Mouse (Mus musculus) kidney, postnatal 0 days (tissue): ENCODE results near the gene Lmna. TPM values are rescaled to one million over a fixed set of nuclear protein-coding genes. Genes with fewer than 3 reads are reported as not detected.

Experiments
- ATAC-seq: fragments of 200-750 bp; cut with Nextera tagmentation; replicated peaks from 2 replicates; pipeline ENCODE4 v1.8.0; 2017; ENCODE audit warnings: low read depth, moderate number of reproducible peaks, moderate TSS enrichment, moderate library complexity; ENCODE audit not compliant: low FRiP score
- DNase-seq: peaks from one replicate; pipeline ENCODE4 v3.0.0-alpha.2; 2016; ENCODE audit warnings: low spot score
- H3K27ac ChIP-seq: fragments of 300-500 bp; sonication (generic); 2 replicates; pipeline ENCODE4 v1.5.1; 2014; ENCODE audit warnings: mild to moderate bottlenecking
- H3K27me3 ChIP-seq: fragments of 300-500 bp; sonication (generic); 2 replicates; pipeline ENCODE4 v1.6.1; 2014; ENCODE audit warnings: low read length, mixed read lengths; ENCODE audit not compliant: insufficient read depth
- H3K36me3 ChIP-seq: fragments of 300-500 bp; sonication (generic); 2 replicates; pipeline ENCODE4 v1.6.1; 2014; ENCODE audit warnings: low read length, mixed read lengths; ENCODE audit not compliant: insufficient read depth
- H3K4me1 ChIP-seq: fragments of 300-500 bp; sonication (generic); replicated peaks from 2 replicates; pipeline ENCODE4 v1.6.1; 2014; ENCODE audit warnings: antibody characterized with exemption, low read length, mixed read lengths; ENCODE audit not compliant: insufficient read depth
- H3K4me2 ChIP-seq: fragments of 300-500 bp; sonication (generic); 2 replicates; pipeline ENCODE4 v1.6.1; 2014; ENCODE audit warnings: mild to moderate bottlenecking, low read length, moderate library complexity, mixed read lengths
- H3K4me3 ChIP-seq: fragments of 300-500 bp; sonication (generic); replicated peaks from 2 replicates; pipeline ENCODE4 v1.5.1; 2014; ENCODE audit warnings: low read depth, low read length
- H3K9ac ChIP-seq: fragments of 300-500 bp; sonication (generic); 2 replicates; pipeline ENCODE4 v1.6.1; 2014; ENCODE audit warnings: low read depth, low read length
- H3K9me3 ChIP-seq: fragments of 300-500 bp; sonication (generic); replicated peaks from 2 replicates; pipeline ENCODE4 v1.6.1; 2016; ENCODE audit warnings: low read length, inconsistent platforms, mixed read lengths
- CTCF ChIP-seq: IDR thresholded peaks from 2 replicates; pipeline ENCODE4 v1.5.1; 2016; ENCODE audit warnings: antibody characterized with exemption, low read depth, mild to moderate bottlenecking, moderate library complexity
- WGBS: fragments of 180-500 bp; shearing (Covaris S2); extraction: QIAGEN DNeasy Blood & Tissue Kit; methylation state at CpG from one replicate; pipeline ENCODE4 v1.1.7; 2014; 5-methylcytosine and 5-hydroxymethylcytosine counted together
- polyA plus RNA-seq: library from polyadenylated mRNA; unstranded; fragments of >200 nt; fragmentation: Nextera tagmentation; extraction: Ambion mirVana; gene quantifications from 2 replicates; pipeline ENCODE4 v1.2.1, GENCODE M21; 2015

The Lmna gene
- polyA plus RNA-seq, result 99.3 and 108 TPM in 2 replicates

- DNase-seq (peak; percentile 97), ATAC-seq (peak; percentile 97)
- Histone ChIP-seq H3K9ac (peak within 1 kb of the TSS; percentile 40), H3K4me1 (peaks cover 30% of the 10 kb centered on the region), H3K4me2 (peak within 1 kb of the TSS; percentile 46), H3K9me3 (no peaks in the 10 kb centered on the region), H3K27me3 (no peaks in the 10 kb centered on the region), H3K27ac (peak within 1 kb of the TSS; percentile 84), H3K36me3 (no peaks in the 10 kb centered on the region), H3K4me3 (peak within 1 kb of the TSS; percentile 13)
- peak; percentile 57 for TF ChIP-seq CTCF
- under 1% methylated on average over 29 of the region's 31 CpGs for WGBS
Measured at GRCm38 (mm10) chr3:88509692-88510420, at the start of gene Lmna. TSS of gene Lmna (minus strand) at chr3:88509956.

GRCm38 (mm10) chr3:88556616-88557015 is 46.9 kb upstream of the Lmna start:
- Histone ChIP-seq H3K9me3 (no peaks in the 10 kb centered on the region), H3K27me3 (no peaks in the 10 kb centered on the region), H3K4me1 (peaks cover 16% of the 10 kb centered on the region), H3K36me3 (peaks cover 34% of the 10 kb centered on the region), H3K27ac (no peak overlapping the region), H3K9ac (no peak overlapping the region), H3K4me2 (no peak overlapping the region), H3K4me3 (no peak overlapping the region)
- DNase-seq (no peak), ATAC-seq (no peak)
- TF ChIP-seq CTCF, result no peak
- 86% methylated on average over 8 of the region's 8 CpGs for WGBS

- no peak overlapping the region for H3K4me2 ChIP-seq
- H3K9ac ChIP-seq, result no peak overlapping the region
- H3K27me3 ChIP-seq, result no peaks in the 10 kb centered on the region
- H3K9me3 ChIP-seq, result no peaks in the 10 kb centered on the region
- TF ChIP-seq CTCF, result no peak
- WGBS, result 94% methylated on average over 6 of the region's 6 CpGs
- DNase-seq, result no peak
- peaks cover 20% of the 10 kb centered on the region for H3K4me1 ChIP-seq
- peaks cover 34% of the 10 kb centered on the region for H3K36me3 ChIP-seq
- no peak for ATAC-seq
- no peak overlapping the region for H3K27ac ChIP-seq
- no peak overlapping the region for H3K4me3 ChIP-seq
Measured at GRCm38 (mm10) chr3:88555731-88556130, 46.0 kb upstream of the Lmna start.

- Histone ChIP-seq H3K4me2 (peak overlapping the region; percentile 88), H3K27me3 (no peaks in the 10 kb centered on the region), H3K4me1 (peaks cover 20% of the 10 kb centered on the region), H3K36me3 (peaks cover 33% of the 10 kb centered on the region), H3K9ac (no peak overlapping the region), H3K9me3 (no peaks in the 10 kb centered on the region), H3K4me3 (no peak overlapping the region), H3K27ac (no peak overlapping the region)
- TF ChIP-seq CTCF, result no peak
- WGBS, result 74% methylated on average over 5 of the region's 5 CpGs
- ATAC-seq (no peak), DNase-seq (no peak)
Measured at GRCm38 (mm10) chr3:88555069-88555605, 45.4 kb upstream of the Lmna start.

- peaks cover 22% of the 10 kb centered on the region for H3K36me3 ChIP-seq
- H3K27me3 ChIP-seq, result no peaks in the 10 kb centered on the region
- DNase-seq (peak; percentile 58), ATAC-seq (peak; percentile 22)
- under 1% methylated on average over 38 of the region's 41 CpGs for WGBS
- no peak for TF ChIP-seq CTCF
- H3K4me2 ChIP-seq, result peak overlapping the region; percentile 88
- H3K27ac ChIP-seq, result peak overlapping the region; percentile 96
- no peaks in the 10 kb centered on the region for H3K9me3 ChIP-seq
- peak overlapping the region; percentile 90 for H3K4me3 ChIP-seq
- peak overlapping the region; percentile 89 for H3K9ac ChIP-seq
- H3K4me1 ChIP-seq, result peaks cover 20% of the 10 kb centered on the region
Measured at GRCm38 (mm10) chr3:88553880-88554586, 44.3 kb upstream of the Lmna start.

GRCm38 (mm10) chr3:88553525-88553879 is 43.7 kb upstream of the Lmna start, which contains the start of gene Ubqln4:
TSS of gene Ubqln4 (plus strand) at chr3:88553758.
- Histone ChIP-seq H3K36me3 (peaks cover 17% of the 10 kb centered on the region), H3K4me2 (peak within 1 kb of the TSS; percentile 88), H3K4me1 (peaks cover 20% of the 10 kb centered on the region), H3K9me3 (no peaks in the 10 kb centered on the region), H3K27me3 (no peaks in the 10 kb centered on the region), H3K27ac (peak within 1 kb of the TSS; percentile 96), H3K4me3 (peak within 1 kb of the TSS; percentile 90), H3K9ac (peak within 1 kb of the TSS; percentile 89)
- DNase-seq (peak; percentile 91), ATAC-seq (peak; percentile 90)
- TF ChIP-seq CTCF, result peak; percentile 73
- 0% methylated on average over 34 of the region's 37 CpGs for WGBS
